Mouse (Mus musculus) brain, embryonic 14.5 days (tissue): ENCODE results near the gene Fubp3.

Experiments
- CTCF ChIP-seq: fragments of 200-500 bp; IDR thresholded peaks from 2 replicates; pipeline ENCODE4 v1.5.1; 2012; ENCODE audit warnings: inconsistent platforms, mild to moderate bottlenecking, moderate library complexity, borderline replicate concordance; ENCODE audit not compliant: insufficient read depth, insufficient read length; ENCODE audit errors: extremely low read depth
- POLR2A ChIP-seq: fragments of 200-500 bp; IDR thresholded peaks from 2 replicates; pipeline ENCODE4 v1.6.1; 2012; ENCODE audit warnings: mild to moderate bottlenecking, inconsistent platforms, borderline replicate concordance; ENCODE audit not compliant: poor library complexity, insufficient read depth, insufficient read length, severe bottlenecking; ENCODE audit errors: extremely low read depth

- TF ChIP-seq CTCF (no peak), POLR2A (no peak)
Observed at GRCm38 (mm10) chr2:31541581-31541980, 30.9 kb upstream of the Fubp3 start.
